Mouse (Mus musculus): ENCODE results near the gene Psme2. TPM values are rescaled to one million over a fixed set of nuclear protein-coding genes. Genes with fewer than 3 reads are reported as not detected.
A peak's percentile ranks its signal among the peaks of the same experiment; 100 is the strongest.

The Psme2 gene
- total and polyA plus RNA-seq, 3 experiments, result 467 to 757 (median 684) TPM

DNA sequence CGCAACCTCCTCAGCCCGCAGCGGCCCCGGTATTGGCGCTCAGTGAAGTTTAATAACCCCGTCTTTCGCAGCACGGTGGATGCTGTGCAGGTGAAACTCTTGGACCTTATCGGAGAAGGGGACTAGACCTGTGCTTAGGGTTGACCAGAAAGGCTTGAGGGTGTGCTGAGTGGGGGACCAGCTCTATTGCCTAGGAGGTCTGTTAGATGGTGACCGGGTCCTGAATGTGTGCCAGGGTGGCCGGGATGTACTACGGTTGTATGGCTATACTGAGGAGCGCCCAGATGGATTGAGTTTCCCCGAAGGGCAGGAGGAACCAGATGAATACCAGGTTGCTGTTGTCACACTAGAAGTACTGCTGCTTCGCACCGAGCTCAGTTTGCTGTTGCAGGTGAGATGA is 1.3 kb upstream of the Psme2 start:
- dilution Hi-C loops (cut with MboI; ENCODE audit: extremely low pct_ligation_motif_present, extremely low pct_unique_long_range_greater_than_20kb, low sequenced_read_pairs) (no loop called here), in situ Hi-C loops (cut with MboI; ENCODE audit: low pct_ligation_motif_present, low pct_unique_long_range_greater_than_20kb, low sequenced_read_pairs) (no loop called here)
- peaks cover 47 to 62% of the 10 kb centered on the region in 2 experiments for H3K36me3 ChIP-seq (replicated peaks in 1 of 2; ENCODE audit: control insufficient read depth in 1 of 2, insufficient read depth in 1 of 2, low read length in 1 of 2)
- peak overlapping the region; percentile 74 for H3K9ac ChIP-seq (ENCODE audit: insufficient read depth, low read depth)
- no peaks in the 10 kb centered on the region for H3K27me3 ChIP-seq (replicated peaks)
- DNase-seq (ENCODE audit: extremely low read depth), result no peak
- peak overlapping the region; percentile 79 to 94 (median 91) for H3K4me3 ChIP-seq (replicated peaks in 1 of 3; ENCODE audit: low read depth in 2 of 3, low read length in 2 of 3, poor library complexity in 1 of 3)
- H3K27ac ChIP-seq (ENCODE audit: insufficient read depth, low read depth), result no peak overlapping the region
- H3K4me2 ChIP-seq (ENCODE audit: insufficient read depth, low read depth, poor library complexity, severe bottlenecking), result peak overlapping the region; percentile 81
- peaks cover 35% of the 10 kb centered on the region for H3K79me2 ChIP-seq (replicated peaks; ENCODE audit: control insufficient read depth, extremely low read depth, insufficient read depth, poor library complexity, severe bottlenecking)
- peaks cover 0 to 38% of the 10 kb centered on the region in 2 experiments; a peak in 3 of 4 replicates for H3K4me1 ChIP-seq (ENCODE audit: control insufficient read depth in 1 of 2, insufficient read depth in 2 of 2)
- H3K9me3 ChIP-seq (replicated peaks; ENCODE audit: low read length), result no peaks in the 10 kb centered on the region
- TF ChIP-seq NELFE (IDR thresholded peaks at IDR 0.05; ENCODE audit: low read depth, low read length), result no peak
- no peak for TF ChIP-seq SMC3 (IDR thresholded peaks at IDR 0.05; ENCODE audit: low read depth, low read length)
- no peak for TF ChIP-seq MAZ (IDR thresholded peaks at IDR 0.05; ENCODE audit: low read depth, low read length)
- no peak for TF ChIP-seq E2F4 (IDR thresholded peaks at IDR 0.05; ENCODE audit: insufficient replicate concordance, low read depth, low read length)
- no peak for TF ChIP-seq USF2 (conservative IDR thresholded peaks at IDR 0.05; ENCODE audit: low read depth, low read length)
- no peak for TF ChIP-seq NRF1 (IDR thresholded peaks at IDR 0.05; ENCODE audit: low read depth, low read length)
- no peak for TF ChIP-seq MEF2A (IDR thresholded peaks at IDR 0.05; ENCODE audit: borderline replicate concordance, low read depth, low read length)
- TF ChIP-seq POLR2AphosphoS2 (IDR thresholded peaks at IDR 0.05; ENCODE audit: low read depth, low read length), result no peak
- no peak for TF ChIP-seq IRF4 (IDR thresholded peaks at IDR 0.05; ENCODE audit: low read depth, low read length)

DNA sequence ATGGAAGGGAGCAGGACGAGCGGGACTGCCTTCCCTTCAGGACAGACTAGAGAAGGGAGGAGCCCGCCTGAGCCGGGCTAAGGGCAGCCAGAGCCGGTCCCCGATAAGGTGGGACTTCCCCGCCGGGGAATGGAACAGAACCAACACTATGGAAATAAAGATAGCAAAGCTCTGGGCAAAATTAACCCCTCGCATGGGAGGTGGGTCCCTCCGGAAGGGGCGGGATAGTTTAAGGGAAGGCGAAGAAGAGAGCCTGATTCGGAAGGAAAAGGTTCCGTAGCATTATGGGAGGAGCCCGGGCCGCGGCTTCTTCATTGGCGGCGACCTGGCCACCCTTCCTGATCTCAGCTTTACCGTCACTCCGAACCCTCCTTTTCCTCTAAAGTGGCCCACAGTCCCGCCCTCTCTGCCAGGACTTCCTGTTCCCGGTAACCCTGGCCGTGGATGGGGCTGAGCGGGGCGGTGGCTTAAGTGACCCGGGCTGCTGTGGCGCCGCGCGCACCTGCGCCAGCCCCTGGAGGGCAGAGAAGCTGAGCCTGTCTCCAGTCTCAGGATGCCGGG is 498 bp upstream of the Psme2 start, which contains the start of gene Rnf31:
Gene Rnf31 (plus strand): TSS at position 378 of the 561 bp plus-strand sequence.
- Histone ChIP-seq H3K9ac (ENCODE audit: insufficient read depth, low read depth) (peak within 1 kb of the TSS; percentile 89), H3K36me3 (replicated peaks in 1 of 2; ENCODE audit: control insufficient read depth in 1 of 2, insufficient read depth in 1 of 2, low read length in 1 of 2) (peaks cover 42 to 60% of the 10 kb centered on the region in 2 experiments), H3K27ac (ENCODE audit: insufficient read depth, low read depth) (peak within 1 kb of the TSS; percentile 97), H3K4me2 (ENCODE audit: insufficient read depth, low read depth, poor library complexity, severe bottlenecking) (peak within 1 kb of the TSS; percentile 81), H3K79me2 (replicated peaks; ENCODE audit: control insufficient read depth, extremely low read depth, insufficient read depth, poor library complexity, severe bottlenecking) (peaks cover 35% of the 10 kb centered on the region), H3K4me1 (ENCODE audit: control insufficient read depth in 1 of 2, insufficient read depth in 2 of 2) (peaks cover 0 to 45% of the 10 kb centered on the region in 2 experiments; a peak in 3 of 4 replicates), H3K4me3 (replicated peaks in 1 of 3; ENCODE audit: low read depth in 2 of 3, low read length in 2 of 3, poor library complexity in 1 of 3) (peak within 1 kb of the TSS; percentile 79 to 94 (median 91)), H3K27me3 (replicated peaks) (no peaks in the 10 kb centered on the region), H3K9me3 (replicated peaks; ENCODE audit: low read length) (no peaks in the 10 kb centered on the region)
- in situ Hi-C loops (cut with MboI; ENCODE audit: low pct_ligation_motif_present, low pct_unique_long_range_greater_than_20kb, low sequenced_read_pairs) (no loop called here), dilution Hi-C loops (cut with MboI; ENCODE audit: extremely low pct_ligation_motif_present, extremely low pct_unique_long_range_greater_than_20kb, low sequenced_read_pairs) (no loop called here)
- peak; percentile 97 for DNase-seq (ENCODE audit: extremely low read depth)
- TF ChIP-seq CTCF (conservative IDR thresholded peaks at IDR 0.05 in 1 of 2, IDR thresholded peaks at IDR 0.05 in 1 of 2; ENCODE audit: low read depth in 2 of 2, low read length in 2 of 2), result no peak
- TF ChIP-seq MYC (IDR thresholded peaks at IDR 0.05; ENCODE audit: low read depth, low read length), result no peak
- TF ChIP-seq MAX (IDR thresholded peaks at IDR 0.05; ENCODE audit: low read length), result peak; percentile 36
- no peak for TF ChIP-seq RAD21 (IDR thresholded peaks at IDR 0.05; ENCODE audit: low read depth, low read length)
- TF ChIP-seq MAZ (IDR thresholded peaks at IDR 0.05; ENCODE audit: low read depth, low read length), result no peak; the same call in 1 of the 2 replicates
- TF ChIP-seq ZMIZ1 (IDR thresholded peaks at IDR 0.05; ENCODE audit: low read depth, low read length), result no peak; the same call in 1 of the 2 replicates
- TF ChIP-seq ZC3H11A (IDR thresholded peaks at IDR 0.05; ENCODE audit: low read depth, low read length), result no peak
- peak; percentile 56; the same call in 1 of the 2 replicates for TF ChIP-seq NELFE (IDR thresholded peaks at IDR 0.05; ENCODE audit: low read depth, low read length)
- 0 out of 2 replicates have a peak, but pooled peaks have one; percentile 9 for TF ChIP-seq MEF2A (IDR thresholded peaks at IDR 0.05; ENCODE audit: borderline replicate concordance, low read depth, low read length)
- no peak for TF ChIP-seq ZNF384 (IDR thresholded peaks at IDR 0.05; ENCODE audit: low read depth, low read length)
- no peak for TF ChIP-seq JUN (IDR thresholded peaks at IDR 0.05; ENCODE audit: insufficient read depth, low read depth, low read length)
- peak; percentile 80 for TF ChIP-seq HCFC1 (IDR thresholded peaks at IDR 0.05; ENCODE audit: low read depth, low read length)
- peak; percentile 64; the same call in 1 of the 2 replicates for TF ChIP-seq CHD1 (IDR thresholded peaks at IDR 0.05; ENCODE audit: low read depth, low read length)
- TF ChIP-seq JUND (conservative IDR thresholded peaks at IDR 0.05; ENCODE audit: low read depth, low read length), result no peak
- peak; percentile 68 for TF ChIP-seq NRF1 (IDR thresholded peaks at IDR 0.05; ENCODE audit: low read depth, low read length)
- TF ChIP-seq CHD2 (IDR thresholded peaks at IDR 0.05; ENCODE audit: low read length), result peak; percentile 11; the same call in 1 of the 2 replicates
- peak; percentile 60; the same call in 1 of the 2 replicates for TF ChIP-seq TCF12 (IDR thresholded peaks at IDR 0.05; ENCODE audit: low read depth, low read length)
- TF ChIP-seq IRF4 (IDR thresholded peaks at IDR 0.05; ENCODE audit: low read depth, low read length), result 0 out of 2 replicates have a peak, but pooled peaks have one; percentile 6
- TF ChIP-seq USF1 (IDR thresholded peaks at IDR 0.05; ENCODE audit: low read depth, low read length), result no peak
- TF ChIP-seq POLR2AphosphoS2 (IDR thresholded peaks at IDR 0.05; ENCODE audit: low read depth, low read length), result no peak
- no peak for TF ChIP-seq RCOR1 (conservative IDR thresholded peaks at IDR 0.05; ENCODE audit: low read depth, low read length)
- TF ChIP-seq ETS1 (conservative IDR thresholded peaks at IDR 0.05; ENCODE audit: low read depth, low read length), result no peak
- no peak for TF ChIP-seq GABPA (IDR thresholded peaks at IDR 0.05; ENCODE audit: insufficient replicate concordance, low read depth, low read length)
- peak; percentile 67 for TF ChIP-seq POLR2A (IDR thresholded peaks at IDR 0.05; ENCODE audit: low read depth, low read length)
- peak; percentile 16 for TF ChIP-seq SIN3A (IDR thresholded peaks at IDR 0.05; ENCODE audit: low read length)
- TF ChIP-seq UBTF (IDR thresholded peaks at IDR 0.05; ENCODE audit: low read depth, low read length), result 0 out of 2 replicates have a peak, but pooled peaks have one; percentile 18
- no peak; the same call in none of the 2 replicates for TF ChIP-seq MXI1 (IDR thresholded peaks at IDR 0.05; ENCODE audit: low read depth, low read length)
- no peak for TF ChIP-seq E2F4 (IDR thresholded peaks at IDR 0.05; ENCODE audit: insufficient replicate concordance, low read depth, low read length)
